Mouse (Mus musculus): ENCODE results near the gene Zfp444. TPM values are rescaled to one million over a fixed set of nuclear protein-coding genes. Genes with fewer than 3 reads are reported as not detected.

Zfp444 gene
- polyA plus RNA-seq, 1 experiment = 30.9 TPM

- H3K4me3 ChIP-seq (ENCODE audit: insufficient read depth, poor library complexity, severe bottlenecking) = no peak overlapping the region
These were observed 15.0 kb upstream of the Zfp444 start for GRCm38 (mm10) chr7:6156901-6157472.

DNA sequence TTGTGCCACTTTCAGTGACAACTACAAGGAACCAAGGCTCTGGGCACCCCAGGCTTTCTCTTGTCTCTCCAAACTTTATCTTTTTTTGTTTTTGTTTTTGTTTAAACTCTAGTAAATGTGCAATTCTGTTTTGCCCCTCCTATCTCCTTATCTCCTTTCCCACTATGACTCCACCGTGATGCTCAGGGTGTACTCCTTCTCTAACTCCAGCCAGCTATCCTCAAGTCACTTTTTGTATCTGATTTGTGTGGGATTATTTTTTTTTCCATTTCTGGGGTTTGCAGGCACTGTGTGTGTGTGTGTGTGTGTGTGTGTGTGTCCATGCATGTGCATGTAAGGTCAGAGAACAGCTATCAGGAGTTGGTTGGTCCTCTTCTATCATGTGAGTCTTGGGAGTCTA lies 14.5 kb upstream of the Zfp444 start:
- H3K27me3 ChIP-seq (ENCODE audit: control insufficient read depth, insufficient read depth, insufficient read length) = no peaks in the 10 kb centered on the region
- H3ac ChIP-seq (ENCODE audit: control insufficient read depth, insufficient read length, low read depth) = no peak overlapping the region
- TF ChIP-seq FOSL1 (IDR thresholded peaks at IDR 0.05; ENCODE audit: insufficient read depth, low read length, poor library complexity, severe bottlenecking) (no peak), MAX (IDR thresholded peaks at IDR 0.05) (no peak), USF1 (IDR thresholded peaks at IDR 0.05; ENCODE audit: low read depth) (no peak), CTCF (IDR thresholded peaks at IDR 0.05; ENCODE audit: control insufficient read depth, insufficient read depth, insufficient read length) (no peak), MYOD1 (IDR thresholded peaks at IDR 0.05; ENCODE audit: control insufficient read depth, insufficient read length, low read depth) (no peak), CEBPB (IDR thresholded peaks at IDR 0.05; ENCODE audit: low read depth) (no peak), MYOG (IDR thresholded peaks at IDR 0.05; ENCODE audit: control insufficient read depth, extremely low read depth, insufficient read length) (no peak)
- H3K36me3 ChIP-seq (ENCODE audit: control insufficient read depth, insufficient read depth) = no peaks in the 10 kb centered on the region
- H3K79me3 ChIP-seq (ENCODE audit: low read depth) = peaks cover 29% of the 10 kb centered on the region
- peaks cover 29% of the 10 kb centered on the region for H3K79me2 ChIP-seq (ENCODE audit: control insufficient read depth, insufficient read depth)
- H3K4me3 ChIP-seq (ENCODE audit: insufficient read depth, poor library complexity, severe bottlenecking) = no peak overlapping the region

More at GRCm38 (mm10) chr7:6156901-6157472, 15.0 kb upstream of the Zfp444 start:
- Histone ChIP-seq H3K79me2 (ENCODE audit: control insufficient read depth, insufficient read depth) (peaks cover 34% of the 10 kb centered on the region), H3K79me3 (ENCODE audit: low read depth) (peaks cover 33% of the 10 kb centered on the region), H3K27me3 (ENCODE audit: control insufficient read depth, insufficient read depth, insufficient read length) (no peaks in the 10 kb centered on the region), H3ac (ENCODE audit: control insufficient read depth, insufficient read length, low read depth) (no peak overlapping the region), H3K36me3 (ENCODE audit: control insufficient read depth, insufficient read depth) (no peaks in the 10 kb centered on the region)
- TF ChIP-seq MYOG (IDR thresholded peaks at IDR 0.05; ENCODE audit: control insufficient read depth, extremely low read depth, insufficient read length) = no peak
- TF ChIP-seq MYOD1 (IDR thresholded peaks at IDR 0.05; ENCODE audit: control insufficient read depth, insufficient read length, low read depth) = no peak
- TF ChIP-seq CEBPB (IDR thresholded peaks at IDR 0.05; ENCODE audit: low read depth) = no peak

DNA sequence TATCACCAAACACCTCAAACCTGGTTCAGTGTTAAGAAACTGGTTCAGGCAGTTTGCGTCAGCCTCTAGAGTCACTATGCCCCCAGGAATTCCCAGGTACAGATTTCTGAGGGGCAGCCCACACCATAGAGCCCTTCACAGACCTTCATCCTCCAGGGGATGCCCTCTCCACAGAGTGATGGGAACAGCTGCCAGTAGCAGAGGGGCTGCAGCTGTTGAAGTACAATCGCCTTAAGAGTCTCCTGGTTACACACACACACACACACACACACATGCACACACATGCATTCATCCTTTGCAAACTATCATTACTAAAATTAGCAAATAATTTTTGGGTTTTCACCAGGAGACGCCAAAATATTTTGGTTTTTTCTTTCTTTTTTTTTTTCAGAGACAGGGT lies 12.4 kb upstream of the Zfp444 start:
- H3K79me2 ChIP-seq (ENCODE audit: control insufficient read depth, insufficient read depth) = peaks cover 8% of the 10 kb centered on the region
- TF ChIP-seq MYOD1 (IDR thresholded peaks at IDR 0.05; ENCODE audit: control insufficient read depth, insufficient read length, low read depth) (peak; percentile 80), MAX (IDR thresholded peaks at IDR 0.05) (no peak), MYOG (IDR thresholded peaks at IDR 0.05; ENCODE audit: control insufficient read depth, extremely low read depth, insufficient read length) (no peak)
- H3ac ChIP-seq (ENCODE audit: control insufficient read depth, insufficient read length, low read depth) = no peak overlapping the region
- no peak overlapping the region for H3K4me3 ChIP-seq (ENCODE audit: insufficient read depth, poor library complexity, severe bottlenecking)
- H3K27me3 ChIP-seq (ENCODE audit: control insufficient read depth, insufficient read depth, insufficient read length) = no peaks in the 10 kb centered on the region
- H3K79me3 ChIP-seq (ENCODE audit: low read depth) = peaks cover 8% of the 10 kb centered on the region
- H3K36me3 ChIP-seq (ENCODE audit: control insufficient read depth, insufficient read depth) = no peaks in the 10 kb centered on the region

- peaks cover 2% of the 10 kb centered on the region for H3K79me3 ChIP-seq (ENCODE audit: low read depth)
- no peaks in the 10 kb centered on the region for H3K79me2 ChIP-seq (ENCODE audit: control insufficient read depth, insufficient read depth)
- no peak overlapping the region for H3ac ChIP-seq (ENCODE audit: control insufficient read depth, insufficient read length, low read depth)
- no peaks in the 10 kb centered on the region for H3K36me3 ChIP-seq (ENCODE audit: control insufficient read depth, insufficient read depth)
- TF ChIP-seq MYOD1 (IDR thresholded peaks at IDR 0.05; ENCODE audit: control insufficient read depth, insufficient read length, low read depth) (no peak), MAX (IDR thresholded peaks at IDR 0.05) (no peak), MYOG (IDR thresholded peaks at IDR 0.05; ENCODE audit: control insufficient read depth, extremely low read depth, insufficient read length) (no peak), FOSL1 (IDR thresholded peaks at IDR 0.05; ENCODE audit: insufficient read depth, low read length, poor library complexity, severe bottlenecking) (no peak), CTCF (IDR thresholded peaks at IDR 0.05; ENCODE audit: control insufficient read depth, insufficient read depth, insufficient read length) (no peak), USF1 (IDR thresholded peaks at IDR 0.05; ENCODE audit: low read depth) (no peak), CEBPB (IDR thresholded peaks at IDR 0.05; ENCODE audit: low read depth) (no peak)
- H3K27me3 ChIP-seq (ENCODE audit: control insufficient read depth, insufficient read depth, insufficient read length) = no peaks in the 10 kb centered on the region
- H3K4me3 ChIP-seq (ENCODE audit: insufficient read depth, poor library complexity, severe bottlenecking) = no peak overlapping the region
These were observed 10.5 kb upstream of the Zfp444 start for GRCm38 (mm10) chr7:6161541-6161940.

GRCm38 (mm10) chr7:6162172-6162571 lies 9.9 kb upstream of the Zfp444 start:
- Histone ChIP-seq H3K36me3 (ENCODE audit: control insufficient read depth, insufficient read depth) (no peaks in the 10 kb centered on the region), H3K79me3 (ENCODE audit: low read depth) (peaks cover 1% of the 10 kb centered on the region), H3K27me3 (ENCODE audit: control insufficient read depth, insufficient read depth, insufficient read length) (no peaks in the 10 kb centered on the region), H3K4me3 (ENCODE audit: insufficient read depth, poor library complexity, severe bottlenecking) (no peak overlapping the region), H3K79me2 (ENCODE audit: control insufficient read depth, insufficient read depth) (no peaks in the 10 kb centered on the region), H3ac (ENCODE audit: control insufficient read depth, insufficient read length, low read depth) (no peak overlapping the region)
- TF ChIP-seq MAX (IDR thresholded peaks at IDR 0.05) (no peak), MYOD1 (IDR thresholded peaks at IDR 0.05; ENCODE audit: control insufficient read depth, insufficient read length, low read depth) (no peak)

GRCm38 (mm10) chr7:6164671-6165070 lies 7.4 kb upstream of the Zfp444 start:
- H3K27me3 ChIP-seq (ENCODE audit: control insufficient read depth, insufficient read depth, insufficient read length) = no peaks in the 10 kb centered on the region
- no peaks in the 10 kb centered on the region for H3K79me2 ChIP-seq (ENCODE audit: control insufficient read depth, insufficient read depth)
- no peaks in the 10 kb centered on the region for H3K79me3 ChIP-seq (ENCODE audit: low read depth)
- H3ac ChIP-seq (ENCODE audit: control insufficient read depth, insufficient read length, low read depth) = no peak overlapping the region
- no peak for TF ChIP-seq MAX (IDR thresholded peaks at IDR 0.05)
- TF ChIP-seq CEBPB (IDR thresholded peaks at IDR 0.05; ENCODE audit: low read depth) = no peak
- no peak for TF ChIP-seq CTCF (IDR thresholded peaks at IDR 0.05; ENCODE audit: control insufficient read depth, insufficient read depth, insufficient read length)
- no peak for TF ChIP-seq USF1 (IDR thresholded peaks at IDR 0.05; ENCODE audit: low read depth)
- TF ChIP-seq MYOG (IDR thresholded peaks at IDR 0.05; ENCODE audit: control insufficient read depth, extremely low read depth, insufficient read length) = no peak
- TF ChIP-seq FOSL1 (IDR thresholded peaks at IDR 0.05; ENCODE audit: insufficient read depth, low read length, poor library complexity, severe bottlenecking) = no peak
- no peak for TF ChIP-seq MYOD1 (IDR thresholded peaks at IDR 0.05; ENCODE audit: control insufficient read depth, insufficient read length, low read depth)
- no peak overlapping the region for H3K4me3 ChIP-seq (ENCODE audit: insufficient read depth, poor library complexity, severe bottlenecking)
- no peaks in the 10 kb centered on the region for H3K36me3 ChIP-seq (ENCODE audit: control insufficient read depth, insufficient read depth)
